Mouse (Mus musculus): ENCODE results near the gene Nell1. TPM values are rescaled to one million over a fixed set of nuclear protein-coding genes. Genes with fewer than 3 reads are reported as not detected.

Nell1 gene
- polyA plus RNA-seq, 1 experiment: 0.26 TPM

DNA sequence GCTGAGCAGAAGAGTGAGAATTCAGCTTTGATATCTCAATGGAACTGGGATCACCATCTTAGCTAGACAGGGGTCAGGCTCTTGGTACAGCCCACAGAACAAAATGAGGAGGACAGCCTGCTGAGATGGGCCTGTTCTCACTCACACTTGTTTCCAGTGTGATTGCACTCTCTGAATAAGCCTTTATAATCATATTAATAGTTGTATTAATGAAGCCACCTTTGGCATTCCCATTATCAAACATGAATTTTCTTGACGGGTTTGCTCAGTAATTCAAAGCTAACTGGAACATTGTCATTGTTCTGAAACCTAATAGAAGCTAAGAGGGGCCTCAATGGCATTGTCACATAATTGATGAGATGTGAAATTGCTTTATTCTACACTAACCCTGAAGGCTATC is 875.6 kb downstream of the Nell1 start:
- DNase-seq (ENCODE audit: low read depth): no peak

DNA sequence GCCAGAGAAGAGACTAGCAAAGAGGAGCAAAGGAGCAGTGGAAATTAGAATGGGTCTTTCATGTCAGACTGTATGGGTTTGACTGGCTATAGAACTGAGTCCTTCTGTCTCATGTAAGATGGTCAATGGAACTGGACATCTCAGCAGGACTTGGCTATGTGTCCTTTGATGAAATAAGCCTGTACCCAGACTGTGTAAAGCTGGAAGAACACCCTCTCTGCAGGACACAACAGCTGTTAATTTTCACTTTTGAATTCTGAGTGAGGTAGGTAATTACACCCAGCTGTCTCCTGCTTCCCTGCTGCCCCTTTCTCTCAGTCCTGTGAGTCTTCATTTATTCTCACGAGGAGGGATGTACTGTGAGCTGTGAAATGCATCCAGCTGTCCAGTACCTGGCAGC is 895.5 kb downstream of the Nell1 start:
- no peak for DNase-seq (ENCODE audit: low read depth)

DNA sequence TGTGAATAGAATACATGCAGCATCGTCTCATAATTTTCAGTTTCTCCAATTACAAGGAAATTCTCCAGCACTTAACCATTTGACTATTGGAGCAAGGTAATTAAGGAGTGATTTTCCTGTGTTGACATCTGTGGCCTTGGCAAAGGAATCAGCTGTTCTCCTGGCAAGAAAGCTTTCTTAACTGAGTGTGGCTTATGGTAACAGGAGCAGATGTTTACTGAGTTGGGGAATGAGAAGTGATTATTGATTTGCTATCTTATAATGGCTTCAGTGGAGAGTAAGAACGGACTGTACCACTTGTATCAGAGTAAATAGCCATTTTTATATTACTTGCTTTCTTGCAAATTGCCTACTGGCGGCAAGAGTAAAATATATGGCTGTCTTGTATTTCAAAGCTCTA is 913.0 kb downstream of the Nell1 start:
- no peak for DNase-seq (ENCODE audit: low read depth)

DNA sequence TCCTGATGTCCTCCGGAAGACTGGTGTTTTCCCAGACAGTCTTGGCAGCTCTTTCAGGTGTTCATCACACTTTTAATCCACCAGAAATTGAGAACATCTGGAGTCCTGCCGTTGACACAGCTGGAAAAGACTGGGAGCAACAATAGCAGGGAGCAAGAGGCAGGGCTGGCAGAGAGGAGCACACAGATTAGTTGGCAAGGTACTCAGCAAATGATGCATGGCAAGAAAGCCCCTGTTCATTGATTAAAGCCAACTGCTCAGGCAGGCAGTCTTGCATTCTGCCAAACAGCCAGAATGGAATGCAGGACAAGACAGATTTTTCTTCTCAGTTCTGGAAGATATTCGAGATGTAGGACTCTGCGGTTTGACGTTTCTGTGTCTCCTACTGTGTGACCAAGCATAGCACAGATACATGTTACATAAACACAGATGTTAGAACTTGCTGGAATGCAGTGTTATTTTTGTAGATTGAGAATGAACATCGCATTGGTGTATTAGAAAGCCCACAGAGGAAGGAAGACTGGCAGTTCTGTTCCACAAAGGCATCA is 925.0 kb downstream of the Nell1 start:
- no peak for DNase-seq (ENCODE audit: low read depth)

Other genes with a start within 250 kb of the Nell1 start
- 9.1 and 12.8 TPM in 2 replicates for gene Htatip2, start 215.7 kb upstream of the Nell1 start, polyA plus RNA-seq (2012; rRNA removed)
- gene Prmt3, start 196.5 kb upstream of the Nell1 start, polyA plus RNA-seq (2012; rRNA removed): 9.1 and 10.6 TPM in 2 replicates
- 0.04 and 0.09 TPM in 2 replicates for gene Slc6a5, start 64.7 kb upstream of the Nell1 start, polyA plus RNA-seq (2012; rRNA removed)

Data from gonadal fat pad, adult 2 months (tissue).